Mouse (Mus musculus) lung, postnatal 10 days (tissue): ENCODE data around the gene Hist1h2ao.
"Not testable (repeated sequence)": the region's sequence is repeated elsewhere in the genome, so short reads cannot be mapped to it uniquely, and the experiment has no call there.

ENCODE experiments used
- DNase-seq: peaks from one replicate; pipeline ENCODE4 v3.0.0; 2021

Gene Hist1h2ao

DNA sequence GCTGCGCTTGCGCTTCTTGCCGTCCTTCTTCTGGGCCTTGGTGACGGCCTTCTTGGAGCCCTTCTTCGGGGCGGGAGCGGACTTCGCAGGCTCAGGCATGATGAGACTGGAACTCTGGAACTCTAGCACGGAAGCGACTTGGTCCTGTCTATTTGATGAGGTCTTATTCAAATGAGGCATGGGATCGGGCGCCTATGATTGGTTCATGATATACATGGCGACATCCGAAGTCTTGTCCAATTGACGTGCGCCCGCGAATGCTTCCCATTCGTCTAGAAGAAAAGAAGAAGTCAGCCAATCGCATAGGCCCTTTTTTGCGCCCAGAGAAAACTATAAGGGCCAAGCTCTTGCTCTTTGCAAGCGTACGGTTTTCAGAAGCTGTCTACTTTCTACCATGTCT is at the start of gene Hist1h2ao, which contains the start of gene Hist1h2bq:
Gene Hist1h2ao (plus strand): TSS at position 393 of the 400 bp plus-strand sequence.
Gene Hist1h2bq (minus strand): TSS at position 125 of the 400 bp plus-strand sequence.
- not testable (repeated sequence) for DNase-seq

- peak; percentile 83 for DNase-seq
Observed at GRCm38 (mm10) chr13:21778814-21779766, 31.2 kb upstream of the Hist1h2ao start.

DNA sequence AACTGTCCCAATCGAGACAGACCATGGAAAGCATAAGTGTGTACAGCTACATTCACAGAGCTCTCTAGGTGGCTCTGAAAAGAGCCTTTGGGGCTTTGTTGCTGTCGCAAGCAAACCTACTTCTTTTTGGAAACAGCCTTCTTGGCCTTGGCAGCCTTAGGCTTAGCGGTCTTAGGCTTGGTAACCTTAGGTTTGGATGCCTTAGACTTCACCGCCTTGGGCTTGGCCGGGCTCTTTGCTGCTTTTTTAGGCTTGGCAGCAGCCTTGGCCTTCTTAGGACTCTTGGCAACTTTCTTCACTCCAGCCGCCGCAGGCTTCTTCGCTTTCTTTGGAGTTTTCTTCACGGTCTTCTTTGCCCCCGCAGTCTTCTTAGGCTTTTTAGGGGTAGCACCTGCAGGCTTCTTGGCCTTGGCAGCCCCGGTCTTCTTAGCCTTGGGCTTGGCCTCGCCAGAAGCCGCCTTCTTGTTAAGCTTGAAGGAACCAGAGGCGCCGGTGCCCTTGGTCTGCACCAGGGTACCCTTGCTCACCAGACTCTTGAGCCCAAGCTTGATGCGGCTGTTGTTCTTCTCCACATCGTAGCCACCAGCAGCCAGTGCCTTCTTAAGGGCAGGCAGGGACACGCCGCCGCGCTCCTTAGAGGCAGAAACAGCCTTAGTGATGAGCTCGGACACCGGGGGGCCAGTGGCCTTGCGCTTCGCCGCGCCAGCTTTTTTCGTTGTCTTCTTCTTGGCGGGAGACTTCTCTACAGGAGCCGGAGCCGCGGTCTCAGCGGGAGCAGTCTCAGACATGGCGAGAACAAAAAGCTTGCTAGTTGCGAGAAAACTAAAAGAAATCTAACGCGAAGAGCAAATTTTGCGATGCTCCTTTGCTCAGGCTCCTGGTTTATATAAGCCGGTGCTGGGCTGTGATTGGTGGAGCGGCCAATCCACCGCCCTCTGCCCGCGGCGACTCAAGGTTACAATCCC is 30.2 kb upstream of the Hist1h2ao start, which contains the start of gene Hist1h1b:
Gene Hist1h1b (minus strand): TSS at position 859 of the 965 bp plus-strand sequence.
- DNase-seq = peak; percentile 58

DNA sequence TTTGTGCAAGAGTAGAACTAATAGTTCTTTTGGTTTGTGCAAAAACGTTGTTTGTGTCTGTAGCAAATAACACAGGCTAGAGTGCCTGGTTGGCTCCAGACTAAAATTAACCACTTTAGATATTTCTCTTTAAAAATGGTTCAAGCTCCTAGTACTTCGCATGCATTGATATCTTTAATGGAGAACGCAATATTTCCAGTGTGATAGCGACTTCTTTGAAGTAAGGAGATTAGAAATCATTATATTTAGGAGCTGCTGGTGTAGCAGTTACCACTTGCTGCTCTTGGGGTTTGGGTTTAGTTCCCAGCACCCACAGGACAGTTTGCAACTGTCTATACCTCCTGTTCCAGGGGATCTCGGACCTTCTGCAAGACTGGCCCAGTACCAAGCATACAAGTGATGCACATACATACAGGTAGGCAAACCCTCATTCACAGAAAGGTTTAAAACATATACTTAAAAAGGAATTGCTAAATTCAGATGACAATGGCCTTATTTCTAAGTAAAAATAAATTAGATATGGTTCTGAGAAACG is 29.2 kb upstream of the Hist1h2ao start:
- DNase-seq = no peak

DNA sequence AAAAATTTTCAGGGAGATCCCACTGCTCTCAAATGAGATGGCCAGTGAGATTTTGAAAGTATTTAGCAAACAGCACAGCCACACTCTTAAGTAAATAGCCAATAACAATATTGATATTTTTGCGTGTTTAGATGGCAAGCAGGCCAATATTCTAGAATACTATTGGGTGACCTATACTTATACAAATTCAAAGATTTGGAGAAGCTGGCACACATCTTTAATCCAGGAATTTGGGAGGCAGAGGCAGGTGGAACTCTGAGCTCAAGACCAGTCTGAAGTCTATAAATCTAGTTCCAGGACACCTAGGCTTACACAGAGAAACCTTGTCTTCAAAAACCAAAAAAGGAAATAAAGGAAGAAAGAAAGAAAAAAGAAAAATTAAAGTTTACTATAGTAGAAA is 28.6 kb upstream of the Hist1h2ao start:
- DNase-seq = no peak

- DNase-seq = not testable (repeated sequence)
Observed at GRCm38 (mm10) chr13:21782361-21783254, 27.7 kb upstream of the Hist1h2ao start.

DNA sequence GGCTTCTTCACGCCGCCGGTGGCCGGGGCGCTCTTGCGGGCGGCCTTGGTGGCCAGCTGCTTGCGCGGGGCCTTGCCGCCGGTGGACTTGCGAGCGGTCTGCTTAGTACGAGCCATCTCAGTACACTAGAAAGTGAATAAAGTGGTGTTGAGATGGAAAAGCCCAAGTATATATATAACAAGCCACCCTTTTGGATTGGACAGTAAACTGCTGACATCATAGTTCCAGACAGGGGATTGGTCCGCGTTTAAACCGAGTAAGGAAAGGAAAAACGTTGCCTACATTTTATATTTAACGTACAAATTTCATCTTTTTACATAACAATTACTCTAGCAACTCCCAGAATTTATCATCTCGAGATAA is 27.0 kb upstream of the Hist1h2ao start, which contains the start of gene Hist1h3i:
Gene Hist1h3i (minus strand): TSS at position 116 of the 363 bp plus-strand sequence.
- DNase-seq = peak; percentile 63

DNA sequence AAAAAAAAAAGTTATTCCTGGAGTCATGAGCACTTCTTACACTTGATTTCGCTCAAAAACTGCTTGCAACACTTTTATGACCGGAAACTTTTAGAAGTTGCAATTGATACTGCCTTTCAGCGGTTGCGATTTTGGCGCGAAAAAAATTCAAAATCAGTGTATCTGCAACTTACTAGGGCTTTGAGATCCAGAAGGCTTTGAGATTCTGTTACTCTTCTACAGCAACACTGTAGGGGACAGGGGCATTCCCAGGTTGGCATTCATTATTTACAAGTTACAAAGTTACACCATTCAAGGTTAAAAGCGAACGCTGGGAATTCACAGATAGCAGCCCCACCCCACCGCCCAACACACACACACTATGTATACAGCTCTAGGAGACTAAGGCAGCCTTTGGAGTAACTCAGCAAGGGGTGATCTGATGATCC is 26.5 kb upstream of the Hist1h2ao start:
- peak; percentile 35 for DNase-seq

DNA sequence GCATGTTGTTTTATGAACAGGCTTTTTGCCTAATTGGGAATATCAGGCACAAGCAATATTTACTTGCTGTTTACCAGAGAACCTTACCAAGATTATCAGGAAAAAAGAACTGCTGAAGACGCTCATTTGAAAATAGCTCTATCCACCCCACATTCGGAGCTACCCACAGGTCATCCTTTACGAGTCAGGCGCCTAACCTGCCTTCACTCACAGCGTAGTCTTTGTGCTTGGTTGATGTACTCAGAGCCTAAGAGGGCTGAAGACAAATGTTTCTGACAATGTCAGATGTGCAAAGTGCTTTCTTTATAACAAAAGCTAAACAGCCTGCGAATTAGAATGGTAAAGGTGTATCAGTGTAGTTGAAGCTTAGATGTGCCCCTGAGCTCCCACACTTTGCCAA is 26.0 kb upstream of the Hist1h2ao start:
- DNase-seq = no peak

DNA sequence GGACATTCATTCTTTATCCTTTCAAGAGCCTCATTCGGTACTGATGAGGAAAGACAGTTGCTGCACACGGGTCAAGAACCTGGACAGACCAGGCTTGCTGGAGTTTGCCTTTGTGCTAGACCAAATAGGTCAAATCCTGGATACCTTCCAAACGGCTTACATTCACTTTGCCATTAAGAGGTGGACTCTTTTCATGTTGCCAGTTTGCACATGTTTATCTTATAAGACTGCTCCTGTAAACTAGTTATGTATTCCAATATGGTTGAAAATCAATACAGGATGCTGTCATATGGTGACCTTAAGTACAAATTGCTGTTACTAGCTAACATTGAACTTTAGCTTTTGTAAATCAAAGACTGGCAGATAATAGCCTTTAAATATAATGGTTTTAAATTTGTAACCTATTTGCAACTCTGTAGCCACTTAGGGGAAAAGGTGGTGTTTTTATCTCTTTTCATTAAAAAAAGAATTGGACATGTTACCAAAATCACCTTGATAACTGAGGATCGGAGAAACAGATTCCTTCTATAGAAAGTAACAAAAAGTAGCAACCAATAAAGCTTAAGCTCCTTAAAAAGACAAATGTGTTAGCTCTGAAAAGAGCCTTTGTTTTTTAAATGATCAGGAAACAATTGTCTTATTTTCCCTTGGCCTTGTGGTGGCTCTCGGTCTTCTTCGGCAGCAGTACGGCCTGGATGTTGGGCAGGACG is 23.9 kb upstream of the Hist1h2ao start:
- no peak for DNase-seq

DNA sequence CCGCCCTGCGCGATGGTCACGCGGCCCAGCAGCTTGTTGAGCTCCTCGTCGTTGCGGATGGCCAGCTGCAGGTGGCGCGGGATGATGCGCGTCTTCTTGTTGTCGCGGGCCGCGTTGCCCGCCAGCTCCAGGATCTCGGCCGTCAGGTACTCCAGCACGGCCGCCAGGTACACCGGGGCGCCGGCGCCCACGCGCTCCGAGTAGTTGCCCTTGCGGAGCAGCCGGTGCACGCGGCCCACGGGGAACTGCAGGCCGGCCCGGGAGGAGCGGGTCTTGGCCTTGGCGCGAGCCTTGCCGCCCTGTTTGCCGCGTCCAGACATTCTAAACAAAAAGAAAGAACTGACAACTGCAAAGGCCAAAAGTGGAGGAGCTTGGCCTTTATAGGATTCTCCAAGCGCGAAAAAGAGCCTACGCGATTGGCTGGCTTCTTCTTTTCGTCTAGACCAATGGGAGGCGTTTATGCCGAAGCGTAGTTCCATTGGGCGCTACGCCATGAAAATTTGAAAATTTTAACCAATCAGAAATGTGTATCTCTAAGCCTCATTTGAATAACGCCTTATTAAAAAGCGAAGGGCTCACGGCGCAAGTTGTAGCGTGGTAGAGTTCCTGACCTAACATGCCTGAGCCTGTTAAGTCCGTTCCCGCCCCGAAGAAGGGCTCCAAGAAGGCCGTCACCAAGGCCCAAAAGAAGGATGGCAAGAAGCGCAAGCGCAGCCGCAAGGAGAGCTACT is 23.2 kb upstream of the Hist1h2ao start, which contains the start of the genes Hist1h2an and Hist1h2bp:
Gene Hist1h2an (minus strand): TSS at position 320 of the 731 bp plus-strand sequence.
Gene Hist1h2bp (plus strand): TSS at position 563 of the 731 bp plus-strand sequence.
- DNase-seq = peak; percentile 96

GRCm38 (mm10) chr13:21787760-21788593 is 22.3 kb upstream of the Hist1h2ao start:
- no peak for DNase-seq

GRCm38 (mm10) chr13:21789925-21790324 is 20.3 kb upstream of the Hist1h2ao start:
- no peak for DNase-seq

DNA sequence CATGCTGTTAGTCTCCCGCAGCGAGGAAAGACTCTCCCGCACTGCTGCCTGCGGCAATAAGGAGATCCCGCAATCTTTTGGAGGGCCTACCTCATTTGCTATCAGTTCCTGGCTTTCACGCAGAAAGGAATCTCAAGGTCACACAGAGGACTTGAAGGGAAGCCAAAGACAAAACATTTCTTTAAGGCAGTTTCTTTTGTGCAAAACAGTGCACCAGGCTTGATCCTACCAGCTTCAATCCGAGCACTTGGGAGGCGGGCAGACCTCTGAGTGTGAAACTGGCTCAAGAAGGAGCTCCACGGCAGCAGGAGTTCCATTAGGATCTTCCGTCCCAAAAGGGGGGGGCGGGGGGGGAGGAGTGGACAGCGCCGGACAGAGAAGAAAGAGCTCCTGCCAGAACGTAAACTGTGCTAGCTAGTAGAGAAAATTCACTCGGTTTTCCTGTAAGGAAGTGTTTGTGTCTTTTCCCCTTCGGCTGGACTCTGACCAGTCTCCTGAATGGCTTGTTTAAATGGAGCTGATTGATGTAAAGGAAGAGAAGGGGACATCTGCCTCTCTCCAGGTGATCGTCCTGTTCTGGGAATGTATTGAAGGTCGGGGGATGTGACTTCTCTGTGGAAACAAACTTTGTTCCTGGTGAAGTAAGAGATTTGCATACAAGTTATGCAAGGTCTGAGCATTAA is 19.5 kb upstream of the Hist1h2ao start:
- no peak for DNase-seq

DNA sequence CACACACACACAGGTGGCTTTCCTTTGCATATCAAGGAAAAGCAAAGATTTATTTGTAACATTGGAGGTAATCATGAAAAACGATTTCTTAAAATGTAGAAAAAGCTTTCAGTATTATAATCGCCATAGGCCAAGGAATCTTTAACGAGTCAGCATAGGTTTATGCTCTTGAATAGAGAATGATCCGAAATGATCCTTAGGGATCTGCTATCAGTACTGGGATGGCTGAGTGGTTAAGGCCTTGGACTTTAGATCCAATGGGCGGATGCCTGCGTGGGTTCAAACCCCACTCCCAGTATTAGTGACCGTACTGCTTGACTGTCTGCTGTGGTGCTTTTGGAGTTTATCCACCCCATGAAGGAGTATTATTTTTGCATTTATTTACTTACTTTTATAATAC is 14.7 kb upstream of the Hist1h2ao start:
- no peak for DNase-seq

DNA sequence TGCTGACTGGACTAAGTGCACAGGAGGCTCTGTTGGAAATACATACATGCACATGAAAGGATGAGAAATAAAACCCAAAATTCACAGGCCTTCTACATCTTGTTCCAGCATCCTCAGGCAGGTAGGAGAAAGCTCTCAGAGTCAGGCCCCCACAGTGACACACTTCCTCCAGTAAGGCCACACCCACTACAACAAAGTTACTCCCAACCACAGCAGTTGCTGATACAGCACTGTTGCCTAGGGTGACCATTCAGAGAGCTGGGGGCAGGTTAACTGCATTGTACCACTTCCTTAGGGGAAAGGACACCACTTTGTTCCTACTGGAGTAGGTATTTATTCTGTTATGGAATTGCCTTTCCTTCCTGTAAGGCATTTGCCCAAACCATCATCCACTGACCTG is 13.1 kb upstream of the Hist1h2ao start:
- DNase-seq = not testable (repeated sequence)

DNA sequence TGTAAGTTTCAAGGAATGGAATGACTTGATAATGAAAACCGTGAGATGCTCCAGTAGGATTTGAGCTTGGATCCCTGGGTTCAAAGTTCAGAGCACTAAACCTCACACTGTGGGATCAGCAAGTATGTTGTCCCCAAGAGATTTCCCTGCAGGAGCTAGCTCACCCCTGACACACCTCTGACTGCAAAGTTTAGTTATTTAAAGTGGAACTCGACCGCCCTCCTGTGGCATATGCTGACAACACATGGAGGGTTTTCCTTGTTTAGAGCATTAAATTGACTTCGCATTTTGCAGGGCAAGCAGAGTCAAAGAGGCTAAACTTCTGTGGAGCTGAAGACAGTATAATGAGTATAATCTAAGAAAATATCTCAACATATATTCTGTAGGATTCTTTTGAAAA is 7.2 kb upstream of the Hist1h2ao start:
- not testable (repeated sequence) for DNase-seq

- not testable (repeated sequence) for DNase-seq
Observed at GRCm38 (mm10) chr13:21811074-21811473, 809 bp downstream of the Hist1h2ao start.
